ENCODE assay signal across 8 mouse cellular contexts in genomic region chr5:150702714-150703113, GRCm38 (mm10). TPM values are rescaled to one million over a fixed set of nuclear protein-coding genes. Genes with fewer than 3 reads are reported as not detected.
DNase-seq lines count a peak whose midpoint lies in the region; ATAC-seq lines count a peak whose summit lies in the region.

No protein-coding gene starts in this region.

- H3K9me3 ChIP-seq in forebrain, embryonic 14.5 days (replicated peaks; ENCODE audit: control insufficient read depth, low read length): no peaks in the 10 kb centered on the region; the same call in 1 of the 2 replicates
- H3K9me3 ChIP-seq in forebrain, embryonic 11.5 days (ENCODE audit: control insufficient read depth, low read length): no peaks in the 10 kb centered on the region

- no peaks in the 10 kb centered on the region for H3K27me3 ChIP-seq in forebrain, embryonic 14.5 days (replicated peaks; ENCODE audit: control insufficient read depth, insufficient read depth, low read length)
- H3K27me3 ChIP-seq in forebrain, embryonic 11.5 days (ENCODE audit: control insufficient read depth, insufficient read depth, low read length): no peaks in the 10 kb centered on the region

- ATAC-seq in forebrain, embryonic 14.5 days: no peak
- ATAC-seq in forebrain, embryonic 11.5 days (replicated peaks; ENCODE audit: low FRiP score): no peak

- H3K4me2 ChIP-seq in forebrain, embryonic 14.5 days (ENCODE audit: low read length): no peak overlapping the region
- H3K4me2 ChIP-seq in forebrain, embryonic 11.5 days (ENCODE audit: low read depth, low read length, severe bottlenecking): no peak overlapping the region

- H3K4me1 ChIP-seq in forebrain, embryonic 14.5 days (ENCODE audit: control insufficient read depth, insufficient read depth, low read length): no peaks in the 10 kb centered on the region
- no peaks in the 10 kb centered on the region for H3K4me1 ChIP-seq in forebrain, embryonic 11.5 days (replicated peaks; ENCODE audit: control insufficient read depth, insufficient read depth, low read length)

- no peak overlapping the region for H3K4me3 ChIP-seq in forebrain, embryonic 14.5 days (ENCODE audit: low read depth, low read length)
- no peak overlapping the region for H3K4me3 ChIP-seq in forebrain, embryonic 11.5 days (ENCODE audit: low read depth, low read length)

- H3K9ac ChIP-seq in forebrain, embryonic 14.5 days (ENCODE audit: low read length): no peak overlapping the region
- no peak overlapping the region for H3K9ac ChIP-seq in forebrain, embryonic 11.5 days (ENCODE audit: low read length)

- peak; percentile 72 for DNase-seq in forebrain, embryonic 14.5 days (ENCODE audit: low spot score)
- no peak for DNase-seq in forebrain, embryonic 11.5 days (ENCODE audit: low spot score)
- peak; percentile 13 for DNase-seq in ovary, postnatal 14 days (ENCODE audit: low spot score)
- DNase-seq in ovary, postnatal 10 days (ENCODE audit: low spot score): no peak
- DNase-seq in adrenal gland, postnatal 36 days: peak; percentile 23 to 56
- DNase-seq in induced T-regulatory cell, adult 2 months (ENCODE audit: low read depth): peak; percentile 79
- DNase-seq in lung, postnatal 14 days: peak; percentile 51
- DNase-seq in gastrocnemius, postnatal 4 days (ENCODE audit: low spot score in 2 of 2): no peak

- WGBS in forebrain, embryonic 14.5 days: 43% methylated on average over 2 of the region's 2 CpGs
- 80% methylated on average over 2 of the region's 2 CpGs for WGBS in forebrain, embryonic 11.5 days

- no peaks in the 10 kb centered on the region for H3K36me3 ChIP-seq in forebrain, embryonic 14.5 days (ENCODE audit: control insufficient read depth, insufficient read depth, low read length)
- no peaks in the 10 kb centered on the region for H3K36me3 ChIP-seq in forebrain, embryonic 11.5 days (ENCODE audit: control insufficient read depth, insufficient read depth, low read length)

- no peak overlapping the region for H3K27ac ChIP-seq in forebrain, embryonic 14.5 days (ENCODE audit: low read depth, low read length)
- H3K27ac ChIP-seq in forebrain, embryonic 11.5 days (ENCODE audit: low read depth, low read length): no peak overlapping the region

RNA-seq across cellular contexts. Expression of gene Pds5b, which starts 29.2 kb away (rescaled TPM):
- polyA plus RNA-seq in forebrain, embryonic 14.5 days (2014; fragmentation: Nextera tagmentation; extraction: Ambion mirVana): 31.8 and 38.0 TPM in 2 replicates
- 49.0 and 50.4 TPM in 2 replicates for polyA plus RNA-seq in forebrain, embryonic 11.5 days (2014; fragmentation: Nextera tagmentation; extraction: Ambion mirVana)
- total RNA-seq in adrenal gland, postnatal 36 days (2021): 10 to 100 TPM; 24.9 to 25.4 TPM
- total RNA-seq in gastrocnemius, postnatal 4 days (2021): 10 to 100 TPM; 39.9 to 44.8 TPM

RNA-seq across cellular contexts. Expression of gene N4bp2l2, which starts 36.7 kb away (rescaled TPM):
- 30.2 and 34.9 TPM in 2 replicates for polyA plus RNA-seq in forebrain, embryonic 14.5 days (2014; fragmentation: Nextera tagmentation; extraction: Ambion mirVana)
- polyA plus RNA-seq in forebrain, embryonic 11.5 days (2014; fragmentation: Nextera tagmentation; extraction: Ambion mirVana): 38.0 and 43.8 TPM in 2 replicates
- total RNA-seq in adrenal gland, postnatal 36 days (2021): 10 to 100 TPM; 79.0 to 87.5 TPM
- 10 to 100 TPM; 53.7 to 54.1 TPM for total RNA-seq in gastrocnemius, postnatal 4 days (2021)

Comparison
In these comparisons a context has a peak if more than half of its experiments do, and no peak if none do; other contexts are left out.
1. DNase-seq: peak in forebrain, embryonic 14.5 days (single experiment), ovary, postnatal 14 days (single experiment), adrenal gland, postnatal 36 days (2 of 2), induced T-regulatory cell, adult 2 months (single experiment) and lung, postnatal 14 days (single experiment); none in forebrain, embryonic 11.5 days (single experiment), ovary, postnatal 10 days (single experiment) and gastrocnemius, postnatal 4 days (0 of 2).